Mouse (Mus musculus): ENCODE results near the gene Man2c1. TPM values are rescaled to one million over a fixed set of nuclear protein-coding genes. Genes with fewer than 3 reads are reported as not detected.

The Man2c1 gene
- total and polyA plus RNA-seq, 3 experiments, result 50.4 to 74.7 (median 59.2) TPM

DNA sequence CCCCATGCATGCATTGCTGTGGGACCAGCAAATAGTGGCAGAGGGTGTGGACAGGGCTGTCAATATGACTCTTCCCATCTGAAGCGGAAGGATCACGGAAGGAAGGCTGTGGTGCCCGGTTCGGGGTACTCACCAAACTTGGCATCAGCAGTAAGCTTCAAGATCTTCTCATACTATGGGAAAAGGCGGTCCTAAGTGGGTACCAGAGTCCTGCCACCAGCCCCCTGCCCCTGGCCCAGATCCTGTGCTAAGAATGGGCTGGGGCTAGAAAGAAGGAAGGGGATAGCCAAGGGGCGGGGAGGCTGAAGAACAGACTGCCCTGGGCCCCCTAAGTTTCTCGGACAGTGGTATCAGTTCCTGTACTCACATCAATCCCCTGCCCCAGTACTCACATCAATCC, 25.9 kb downstream of the Man2c1 start:
- Histone ChIP-seq H3K4me2 (ENCODE audit: insufficient read depth, low read depth, poor library complexity, severe bottlenecking) (no peak overlapping the region), H3K4me3 (replicated peaks in 1 of 3; ENCODE audit: low read depth in 2 of 3, low read length in 2 of 3, poor library complexity in 1 of 3) (no peak overlapping the region), H3K79me2 (replicated peaks; ENCODE audit: control insufficient read depth, extremely low read depth, insufficient read depth, poor library complexity, severe bottlenecking) (no peaks in the 10 kb centered on the region), H3K27me3 (replicated peaks) (no peaks in the 10 kb centered on the region), H3K36me3 (replicated peaks in 1 of 2; ENCODE audit: control insufficient read depth in 1 of 2, insufficient read depth in 1 of 2, low read length in 1 of 2) (peaks cover 22 to 30% of the 10 kb centered on the region in 2 experiments), H3K27ac (ENCODE audit: insufficient read depth, low read depth) (no peak overlapping the region), H3K9me3 (replicated peaks; ENCODE audit: low read length) (no peaks in the 10 kb centered on the region), H3K9ac (ENCODE audit: insufficient read depth, low read depth) (no peak overlapping the region), H3K4me1 (ENCODE audit: control insufficient read depth in 1 of 2, insufficient read depth in 2 of 2) (peaks cover 6 to 14% of the 10 kb centered on the region in 2 experiments; a peak in 3 of 4 replicates)
- TF ChIP-seq SMC3 (IDR thresholded peaks at IDR 0.05; ENCODE audit: low read depth, low read length) (no peak), NRF1 (IDR thresholded peaks at IDR 0.05; ENCODE audit: low read depth, low read length) (no peak), CTCF (conservative IDR thresholded peaks at IDR 0.05 in 1 of 2, IDR thresholded peaks at IDR 0.05 in 1 of 2; ENCODE audit: low read depth in 2 of 2, low read length in 2 of 2) (no peak), MAX (IDR thresholded peaks at IDR 0.05; ENCODE audit: low read length) (no peak), MAFK (IDR thresholded peaks at IDR 0.05; ENCODE audit: insufficient replicate concordance, low read length) (no peak)
- DNase-seq (ENCODE audit: extremely low read depth), result no peak
- dilution Hi-C loops (cut with MboI; ENCODE audit: extremely low pct_ligation_motif_present, extremely low pct_unique_long_range_greater_than_20kb, low sequenced_read_pairs) (no loop called here), in situ Hi-C loops (cut with MboI; ENCODE audit: low pct_ligation_motif_present, low pct_unique_long_range_greater_than_20kb, low sequenced_read_pairs) (no loop called here)

DNA sequence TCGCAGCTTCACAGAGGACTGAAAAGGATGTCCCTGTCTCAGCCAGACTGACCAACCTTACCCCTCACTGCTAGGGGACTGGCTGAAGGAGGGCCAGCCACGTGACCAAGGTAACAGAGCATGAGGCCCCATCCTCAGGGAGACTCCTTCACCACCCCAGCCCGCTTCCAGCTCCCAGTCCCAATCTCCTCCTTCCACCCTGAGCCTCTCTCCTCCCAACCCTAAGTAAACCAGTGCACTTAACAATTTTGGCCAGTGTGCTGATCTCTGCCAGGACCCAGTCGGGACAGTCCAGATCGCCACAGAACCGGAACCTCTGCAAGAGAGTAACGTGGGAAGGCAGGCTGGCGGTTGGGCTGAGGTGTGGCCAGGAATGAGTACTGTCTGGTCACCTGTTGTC, 26.3 kb downstream of the Man2c1 start:
- no peak for DNase-seq (ENCODE audit: extremely low read depth)
- H3K9me3 ChIP-seq (replicated peaks; ENCODE audit: low read length), result no peaks in the 10 kb centered on the region
- no peaks in the 10 kb centered on the region for H3K27me3 ChIP-seq (replicated peaks)
- H3K4me1 ChIP-seq (ENCODE audit: control insufficient read depth in 1 of 2, insufficient read depth in 2 of 2), result peaks cover 6 to 14% of the 10 kb centered on the region in 2 experiments; a peak in 3 of 4 replicates
- TF ChIP-seq UBTF (IDR thresholded peaks at IDR 0.05; ENCODE audit: low read depth, low read length) (no peak), CTCF (conservative IDR thresholded peaks at IDR 0.05 in 1 of 2, IDR thresholded peaks at IDR 0.05 in 1 of 2; ENCODE audit: low read depth in 2 of 2, low read length in 2 of 2) (no peak), PAX5 (IDR thresholded peaks at IDR 0.05; ENCODE audit: low read length) (no peak), JUND (conservative IDR thresholded peaks at IDR 0.05; ENCODE audit: low read depth, low read length) (no peak), IRF4 (IDR thresholded peaks at IDR 0.05; ENCODE audit: low read depth, low read length) (no peak), ZMIZ1 (IDR thresholded peaks at IDR 0.05; ENCODE audit: low read depth, low read length) (no peak), POLR2AphosphoS2 (IDR thresholded peaks at IDR 0.05; ENCODE audit: low read depth, low read length) (no peak), HCFC1 (IDR thresholded peaks at IDR 0.05; ENCODE audit: low read depth, low read length) (no peak), MAZ (IDR thresholded peaks at IDR 0.05; ENCODE audit: low read depth, low read length) (no peak), CHD2 (IDR thresholded peaks at IDR 0.05; ENCODE audit: low read length) (no peak), JUN (IDR thresholded peaks at IDR 0.05; ENCODE audit: insufficient read depth, low read depth, low read length) (no peak), E2F4 (IDR thresholded peaks at IDR 0.05; ENCODE audit: insufficient replicate concordance, low read depth, low read length) (no peak), POLR2A (IDR thresholded peaks at IDR 0.05; ENCODE audit: low read depth, low read length) (no peak), CHD1 (IDR thresholded peaks at IDR 0.05; ENCODE audit: low read depth, low read length) (no peak), MYC (IDR thresholded peaks at IDR 0.05; ENCODE audit: low read depth, low read length) (no peak), ZKSCAN1 (IDR thresholded peaks at IDR 0.05; ENCODE audit: borderline replicate concordance, low read depth, low read length) (no peak), ZC3H11A (IDR thresholded peaks at IDR 0.05; ENCODE audit: low read depth, low read length) (no peak)
- peaks cover 22 to 30% of the 10 kb centered on the region in 2 experiments for H3K36me3 ChIP-seq (replicated peaks in 1 of 2; ENCODE audit: control insufficient read depth in 1 of 2, insufficient read depth in 1 of 2, low read length in 1 of 2)
- in situ Hi-C loops (cut with MboI; ENCODE audit: low pct_ligation_motif_present, low pct_unique_long_range_greater_than_20kb, low sequenced_read_pairs), result no loop called here
- H3K4me2 ChIP-seq (ENCODE audit: insufficient read depth, low read depth, poor library complexity, severe bottlenecking), result 0 out of 2 replicates have a peak overlapping the region, but pooled peaks have one; percentile 76
- dilution Hi-C loops (cut with MboI; ENCODE audit: extremely low pct_ligation_motif_present, extremely low pct_unique_long_range_greater_than_20kb, low sequenced_read_pairs), result no loop called here
- H3K79me2 ChIP-seq (replicated peaks; ENCODE audit: control insufficient read depth, extremely low read depth, insufficient read depth, poor library complexity, severe bottlenecking), result no peaks in the 10 kb centered on the region
- no peak overlapping the region for H3K27ac ChIP-seq (ENCODE audit: insufficient read depth, low read depth)
- H3K4me3 ChIP-seq (replicated peaks in 1 of 3; ENCODE audit: low read depth in 2 of 3, low read length in 2 of 3, poor library complexity in 1 of 3), result no peak overlapping the region
- H3K9ac ChIP-seq (ENCODE audit: insufficient read depth, low read depth), result no peak overlapping the region
